Mouse (Mus musculus): ENCODE results near the gene Katnal1.
A peak's percentile ranks its signal among the peaks of the same experiment; 100 is the strongest.

Katnal1 gene

DNA sequence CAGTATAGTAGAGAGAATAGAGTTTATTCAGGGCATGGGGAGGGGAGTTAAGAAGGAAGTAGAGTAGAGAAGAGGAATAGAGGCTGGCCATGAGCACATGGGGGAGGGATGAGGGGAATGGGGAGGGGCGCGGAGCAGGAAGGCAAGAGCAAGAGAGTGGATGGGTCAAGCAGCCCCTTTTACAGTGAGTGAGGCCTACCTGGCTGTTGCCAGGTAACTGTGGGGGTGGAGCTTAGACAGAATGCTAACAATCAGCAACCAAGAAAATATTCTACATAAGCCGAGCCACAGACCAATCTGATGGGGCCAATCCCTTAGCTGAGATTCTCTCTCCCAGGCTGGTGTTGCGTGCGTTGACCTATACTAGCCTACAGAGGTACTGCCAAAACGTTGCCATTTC, 26.5 kb upstream of the Katnal1 start:
- DNase-seq (ENCODE audit: extremely low read depth, insufficient read length, low spot score): no peak

DNA sequence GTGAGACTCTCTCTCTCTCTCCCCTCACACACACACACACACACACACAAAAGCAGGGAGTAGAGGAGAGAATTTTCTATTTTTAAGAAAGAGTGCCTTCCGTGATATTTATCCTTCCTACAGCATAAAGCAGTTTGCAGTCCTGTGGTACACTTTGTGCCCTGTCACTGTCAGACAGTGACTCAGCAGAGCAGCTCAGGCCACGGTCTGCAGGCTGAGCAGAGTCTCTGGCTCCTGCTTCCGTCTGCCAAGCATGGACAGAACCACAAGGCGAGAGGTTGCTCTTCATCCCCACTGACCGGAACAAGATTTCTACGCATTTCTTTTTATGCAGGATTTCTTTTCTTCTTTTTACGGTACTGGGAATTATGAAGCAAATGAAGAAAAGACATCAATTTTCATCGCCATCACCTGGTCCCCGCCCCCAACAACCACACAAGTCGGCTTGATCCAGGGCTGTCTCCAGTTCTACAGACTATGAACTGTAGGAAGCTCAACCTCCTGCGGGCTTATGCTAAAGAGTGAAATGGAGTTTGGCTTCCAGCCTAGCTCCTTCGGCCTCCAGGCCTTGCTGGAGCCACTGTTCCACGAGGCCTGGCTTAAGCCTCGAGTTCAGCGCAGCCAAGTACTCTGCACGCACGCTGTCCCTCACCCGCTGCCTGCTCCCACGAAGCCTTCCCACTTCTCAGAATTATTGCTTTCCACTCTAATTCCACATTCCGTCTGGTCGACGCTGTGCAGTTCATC, 25.4 kb upstream of the Katnal1 start:
- DNase-seq (ENCODE audit: extremely low read depth, insufficient read length, low spot score): peak; percentile 61

DNA sequence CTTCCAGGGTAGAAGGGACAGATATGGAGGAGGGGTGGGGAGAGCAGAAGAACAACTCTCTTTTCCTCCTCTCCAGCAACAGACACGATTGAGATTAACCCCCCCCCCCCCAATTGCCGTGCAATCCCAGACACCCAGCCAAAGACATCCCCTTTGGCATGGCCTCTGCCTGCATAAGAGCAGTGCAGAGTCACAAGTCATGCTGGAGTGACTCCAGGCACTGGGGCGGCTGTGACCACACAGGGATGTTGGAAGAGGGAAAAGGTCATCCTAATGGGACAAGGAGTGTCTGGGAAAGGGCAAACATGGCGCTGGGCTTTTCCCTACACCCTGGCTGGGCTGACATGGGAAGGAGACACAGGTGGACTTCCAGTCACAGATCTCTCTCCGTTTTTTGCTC, 24.0 kb upstream of the Katnal1 start:
- DNase-seq (ENCODE audit: extremely low read depth, insufficient read length, low spot score): peak; percentile 88

DNA sequence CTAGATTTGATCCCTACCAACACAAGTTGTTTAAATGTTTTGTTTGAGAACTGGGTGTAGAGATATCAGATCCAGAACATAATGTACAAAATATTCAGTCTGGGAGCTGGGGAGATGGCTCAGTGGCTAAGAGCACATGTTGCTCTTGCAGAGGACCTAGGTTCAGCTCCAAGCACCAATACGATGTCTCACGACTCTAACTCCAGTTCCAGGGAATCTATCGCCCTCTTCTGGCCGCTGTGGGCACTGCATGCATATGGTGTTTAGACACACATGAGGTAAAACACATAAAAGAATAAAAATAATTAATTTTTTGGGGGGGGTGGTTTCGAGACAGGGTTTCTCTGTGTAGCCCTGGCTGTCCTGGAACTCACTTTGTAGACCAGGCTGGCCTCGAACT, 23.3 kb upstream of the Katnal1 start:
- DNase-seq (ENCODE audit: extremely low read depth, insufficient read length, low spot score): peak; percentile 42

DNA sequence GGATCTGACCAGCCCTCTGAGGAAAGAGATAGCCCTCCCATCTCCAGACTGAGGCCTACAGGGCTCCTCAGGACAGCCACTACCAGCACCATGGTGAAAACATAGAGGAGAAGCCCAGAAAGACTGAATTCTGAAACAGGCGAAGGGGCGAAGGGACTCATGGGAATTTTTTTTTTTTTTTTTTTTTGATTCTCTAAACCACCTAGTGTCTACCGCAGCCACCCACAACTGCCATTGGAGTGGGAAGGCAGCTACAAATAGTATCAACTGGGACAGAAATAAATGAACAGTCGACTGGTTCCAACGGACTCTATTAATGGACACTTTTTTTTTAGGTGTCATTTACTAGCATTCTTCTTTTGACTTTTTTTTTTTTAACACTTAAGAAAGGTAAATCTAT, 22.2 kb upstream of the Katnal1 start:
- no peak for DNase-seq (ENCODE audit: extremely low read depth, insufficient read length, low spot score)

DNA sequence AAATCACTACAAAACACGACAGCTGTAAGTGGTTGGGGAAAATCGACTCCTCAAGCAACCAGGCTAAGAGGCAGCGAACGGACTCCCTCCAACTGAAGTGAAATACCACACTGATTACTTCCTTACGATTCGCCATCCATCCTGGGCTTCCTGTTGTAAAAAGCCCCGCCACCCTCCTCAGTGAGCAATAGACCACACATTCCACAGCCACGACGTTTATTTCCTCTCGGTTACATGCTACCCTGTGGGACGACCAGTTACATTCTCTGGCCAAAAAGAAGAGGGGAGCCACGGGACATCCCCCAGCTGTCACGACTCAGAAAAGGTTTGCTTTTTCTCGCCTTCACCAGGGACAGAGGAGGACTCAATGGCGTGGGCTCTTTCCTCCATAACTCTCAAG, 20.9 kb upstream of the Katnal1 start:
- peak; percentile 77 for DNase-seq (ENCODE audit: extremely low read depth, insufficient read length, low spot score)

DNA sequence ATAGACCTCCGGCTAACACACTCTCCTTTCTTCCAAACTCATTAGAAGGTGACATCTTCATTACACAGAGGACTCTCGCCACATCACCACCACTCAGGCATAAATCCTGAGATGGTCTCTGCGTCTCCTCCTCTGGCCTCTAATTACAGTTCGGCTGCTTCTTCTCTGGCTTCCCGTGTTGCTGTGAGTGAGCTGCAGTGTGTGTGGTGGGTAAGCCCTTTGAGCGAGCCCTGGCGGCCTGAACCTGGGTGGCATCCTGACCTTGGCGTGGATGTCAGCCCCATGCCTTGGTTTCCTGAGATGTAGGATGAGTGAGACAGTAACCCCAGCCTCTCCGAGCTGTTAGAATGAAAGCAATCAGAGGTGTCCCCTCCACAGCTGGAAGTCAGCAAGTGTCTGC, 19.5 kb upstream of the Katnal1 start:
- DNase-seq (ENCODE audit: extremely low read depth, insufficient read length, low spot score): no peak

DNA sequence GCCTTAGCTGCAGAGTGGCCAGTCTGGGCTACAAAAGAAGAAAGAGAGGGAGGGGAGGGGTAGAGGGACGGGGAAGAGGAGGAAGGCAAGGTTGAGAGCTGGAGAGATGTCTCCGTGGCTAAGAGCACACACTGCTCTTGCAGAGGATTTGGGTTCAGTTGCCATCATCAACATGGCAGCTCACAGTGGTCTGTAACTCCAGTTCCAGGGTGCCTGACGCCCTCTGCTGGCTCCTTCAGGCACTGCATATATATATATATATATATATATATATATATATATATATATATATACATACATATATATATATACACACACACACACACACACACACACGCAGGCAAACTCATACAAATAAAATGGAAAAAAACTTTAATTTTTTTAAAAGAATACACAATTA, 18.3 kb upstream of the Katnal1 start:
- no peak for DNase-seq (ENCODE audit: extremely low read depth, insufficient read length, low spot score)

DNA sequence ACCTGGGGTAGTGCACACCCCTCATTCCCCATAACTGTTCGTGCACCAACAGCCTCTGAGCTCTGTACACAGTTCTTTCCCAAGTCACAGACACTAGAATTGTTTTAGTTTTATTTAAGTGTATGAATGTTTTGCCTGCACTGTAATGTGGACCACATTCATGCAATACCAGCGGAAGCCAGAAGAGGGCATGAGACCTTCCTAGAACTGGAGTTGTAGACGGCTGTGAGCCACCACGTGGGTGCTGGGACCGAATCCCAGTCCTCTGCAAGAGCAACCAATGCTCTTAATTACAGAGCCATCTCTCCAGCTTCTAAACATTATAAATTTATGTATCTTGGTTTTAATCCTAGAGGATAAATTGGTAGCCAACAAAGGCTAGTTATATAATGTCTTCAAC, 17.7 kb upstream of the Katnal1 start:
- DNase-seq (ENCODE audit: extremely low read depth, insufficient read length, low spot score): no peak

DNA sequence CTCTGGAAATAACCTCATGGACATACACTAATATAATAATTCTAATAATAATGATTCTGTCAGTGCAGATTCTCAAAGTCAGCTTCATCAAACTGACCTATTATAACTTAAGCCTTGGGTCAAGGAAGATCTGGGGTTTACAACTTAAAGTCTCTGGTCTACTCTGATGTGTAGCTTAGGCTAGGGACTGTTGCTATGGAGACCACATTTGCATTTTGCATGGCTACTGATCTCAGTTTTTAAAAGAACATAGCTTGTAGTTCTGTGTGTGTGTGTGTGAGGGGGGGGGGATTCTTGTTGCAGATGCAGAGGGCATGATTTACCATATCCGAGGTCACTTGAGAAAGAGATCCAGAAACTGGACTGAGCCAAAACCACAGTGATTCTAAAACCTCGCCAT, 16.6 kb upstream of the Katnal1 start:
- no peak for DNase-seq (ENCODE audit: extremely low read depth, insufficient read length, low spot score)

DNA sequence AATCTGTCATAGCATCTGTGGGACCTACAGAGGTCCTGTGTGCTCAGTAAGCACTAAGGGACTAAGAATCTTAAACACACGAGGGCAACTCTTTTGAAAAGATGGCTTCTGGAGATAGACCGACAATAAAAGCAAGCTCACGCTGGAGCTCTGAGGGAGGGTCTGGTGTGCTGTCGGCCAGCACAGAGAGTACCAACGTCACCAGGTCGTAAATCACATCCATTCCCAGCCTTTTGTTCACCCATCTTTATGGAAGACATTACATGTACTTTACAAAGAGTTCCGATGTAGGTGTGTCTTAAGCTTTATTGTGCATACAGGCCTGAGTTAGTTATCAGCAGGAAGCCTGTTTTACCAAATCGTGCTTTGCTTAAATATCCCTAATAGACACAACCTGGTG, 14.9 kb upstream of the Katnal1 start:
- no peak for DNase-seq (ENCODE audit: extremely low read depth, insufficient read length, low spot score)

DNA sequence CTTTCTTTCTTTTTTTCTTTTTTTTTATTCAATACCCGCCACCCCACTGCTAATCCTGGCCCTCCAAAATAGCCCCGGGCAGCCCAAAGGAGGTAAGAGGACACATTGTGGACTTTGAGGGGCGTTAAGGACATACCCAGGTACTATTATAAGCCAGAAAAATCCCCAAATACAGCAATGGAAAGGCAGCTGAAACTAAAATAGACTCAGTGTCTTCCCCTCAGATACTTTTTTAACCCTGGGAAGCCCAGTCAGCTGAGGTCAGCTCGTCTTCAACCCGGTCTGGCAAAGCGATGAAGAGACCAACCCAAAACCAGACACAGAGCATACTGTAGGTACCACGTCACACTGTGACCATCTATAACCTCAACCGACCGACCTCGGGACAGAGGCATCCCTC, 14.3 kb upstream of the Katnal1 start:
- no peak for DNase-seq (ENCODE audit: extremely low read depth, insufficient read length, low spot score)

DNA sequence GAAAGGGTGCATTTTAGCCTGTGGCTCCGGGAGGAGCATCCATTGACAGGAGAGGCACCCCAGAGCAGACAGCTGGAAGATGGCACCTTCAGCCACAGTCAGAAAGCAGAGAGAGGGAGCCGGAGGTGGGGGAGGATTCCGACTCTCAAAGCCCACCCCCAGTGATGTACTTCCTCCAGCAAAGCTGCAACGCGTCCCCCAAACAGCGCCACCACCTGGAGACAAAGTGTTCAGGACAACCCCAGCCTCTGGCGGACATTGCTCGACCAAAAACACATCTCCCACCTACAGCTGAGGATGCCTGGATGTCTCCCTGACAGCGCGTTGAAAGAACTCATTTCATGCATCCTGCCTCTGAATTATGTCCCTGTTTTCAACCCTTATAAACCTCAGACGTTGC, 13.8 kb upstream of the Katnal1 start:
- no peak for DNase-seq (ENCODE audit: extremely low read depth, insufficient read length, low spot score)

DNA sequence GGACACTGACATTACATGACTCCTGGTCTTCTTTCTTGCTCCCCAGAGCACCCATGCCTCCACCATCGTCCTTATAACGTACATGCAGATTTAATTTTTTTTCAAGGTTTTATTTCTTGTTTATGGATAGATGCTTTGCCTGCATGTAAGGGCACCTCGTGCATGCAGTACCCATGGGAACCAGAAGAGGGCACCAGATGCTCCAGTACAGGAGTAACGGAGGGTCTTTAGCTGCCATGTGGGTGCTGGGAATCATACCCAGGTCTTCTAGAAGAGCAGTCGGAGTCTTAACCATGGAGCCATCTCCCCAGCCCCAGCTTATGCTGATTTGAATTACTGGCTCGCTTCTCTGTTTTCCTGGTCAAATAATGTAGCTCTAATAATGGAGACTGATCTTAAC, 13.2 kb upstream of the Katnal1 start:
- DNase-seq (ENCODE audit: extremely low read depth, insufficient read length, low spot score): no peak

DNA sequence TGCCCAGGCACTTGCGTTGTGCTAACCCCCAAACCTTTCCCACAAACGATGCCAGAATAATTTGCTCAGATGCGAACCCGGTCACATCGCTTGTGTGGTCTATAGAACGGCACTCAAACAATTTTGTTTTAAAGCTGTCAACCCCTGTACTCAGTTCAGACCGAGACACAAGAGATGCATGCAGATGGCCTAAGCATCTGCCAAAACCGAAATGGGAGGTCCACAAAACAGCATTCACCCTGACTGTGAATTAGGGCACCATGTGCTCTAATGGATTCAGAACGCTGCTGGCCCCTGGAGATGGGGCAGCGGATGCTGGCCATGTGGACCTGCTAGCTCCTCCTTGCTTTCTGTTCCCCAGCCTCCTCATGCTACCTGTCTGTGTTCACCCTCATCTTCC, 12.7 kb upstream of the Katnal1 start:
- no peak for DNase-seq (ENCODE audit: extremely low read depth, insufficient read length, low spot score)

DNA sequence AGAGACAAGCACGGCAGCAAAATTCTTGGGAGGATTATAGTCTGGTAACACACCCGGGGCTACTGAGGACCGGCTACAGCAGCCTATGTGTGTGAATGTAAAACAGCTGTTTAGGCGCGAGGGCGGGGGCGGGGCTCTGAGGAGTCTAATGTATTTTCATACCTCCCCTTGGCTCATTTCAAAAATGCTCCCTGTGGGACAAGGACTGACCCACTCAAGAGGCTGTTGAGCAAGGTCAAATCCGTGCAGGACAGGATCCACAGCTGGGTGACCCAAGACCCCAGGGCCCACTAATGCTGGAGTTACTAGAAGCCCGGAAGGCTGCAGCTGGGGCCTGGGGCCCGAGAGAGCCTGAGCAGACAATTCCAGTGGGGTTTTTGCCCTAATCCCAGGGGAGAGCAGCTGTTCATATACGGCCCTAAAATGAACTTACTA, 10.8 kb upstream of the Katnal1 start:
- DNase-seq (ENCODE audit: extremely low read depth, insufficient read length, low spot score): no peak

DNA sequence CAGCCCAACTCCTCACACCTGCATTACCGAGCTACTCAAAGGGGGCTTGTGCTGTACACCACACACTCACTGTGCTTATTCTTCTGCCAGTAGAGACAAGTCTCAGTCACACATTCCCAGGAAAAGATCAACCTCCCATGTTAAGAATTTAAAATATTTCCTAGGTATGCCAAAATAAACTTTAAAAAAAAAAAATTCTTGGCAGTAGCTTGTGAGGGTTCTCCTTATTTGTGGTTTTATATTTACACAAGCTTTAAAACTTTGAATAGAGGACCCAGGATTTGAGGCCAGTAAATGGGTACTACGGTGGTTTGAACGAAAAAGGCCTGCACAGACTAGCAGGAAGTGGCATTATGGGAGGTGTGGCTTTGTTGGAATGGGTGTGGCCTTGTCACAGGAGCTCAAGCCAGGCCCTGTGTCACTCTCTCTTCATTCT, 7.4 kb upstream of the Katnal1 start:
- peak; percentile 81 for DNase-seq (ENCODE audit: extremely low read depth, insufficient read length, low spot score)

DNA sequence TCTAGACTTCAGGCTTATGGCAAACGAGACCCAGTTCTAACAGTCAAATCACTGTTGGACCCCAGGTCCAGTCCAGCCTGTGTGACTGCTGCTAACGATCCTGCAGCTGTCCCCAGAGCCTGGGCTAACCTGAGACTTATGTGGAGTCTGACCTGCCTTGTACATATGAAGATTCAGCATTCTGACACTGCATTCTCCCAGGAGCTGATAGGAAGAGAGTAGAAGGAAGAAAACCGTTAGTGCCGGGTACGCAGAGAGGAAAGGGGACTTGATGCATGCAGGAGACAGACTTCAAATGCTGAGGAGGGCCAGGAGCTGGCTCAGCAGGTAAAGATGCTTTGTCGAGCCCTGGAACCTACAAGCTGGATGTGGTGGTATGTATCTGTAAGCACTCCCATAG, 6.8 kb upstream of the Katnal1 start:
- no peak for DNase-seq (ENCODE audit: extremely low read depth, insufficient read length, low spot score)

DNA sequence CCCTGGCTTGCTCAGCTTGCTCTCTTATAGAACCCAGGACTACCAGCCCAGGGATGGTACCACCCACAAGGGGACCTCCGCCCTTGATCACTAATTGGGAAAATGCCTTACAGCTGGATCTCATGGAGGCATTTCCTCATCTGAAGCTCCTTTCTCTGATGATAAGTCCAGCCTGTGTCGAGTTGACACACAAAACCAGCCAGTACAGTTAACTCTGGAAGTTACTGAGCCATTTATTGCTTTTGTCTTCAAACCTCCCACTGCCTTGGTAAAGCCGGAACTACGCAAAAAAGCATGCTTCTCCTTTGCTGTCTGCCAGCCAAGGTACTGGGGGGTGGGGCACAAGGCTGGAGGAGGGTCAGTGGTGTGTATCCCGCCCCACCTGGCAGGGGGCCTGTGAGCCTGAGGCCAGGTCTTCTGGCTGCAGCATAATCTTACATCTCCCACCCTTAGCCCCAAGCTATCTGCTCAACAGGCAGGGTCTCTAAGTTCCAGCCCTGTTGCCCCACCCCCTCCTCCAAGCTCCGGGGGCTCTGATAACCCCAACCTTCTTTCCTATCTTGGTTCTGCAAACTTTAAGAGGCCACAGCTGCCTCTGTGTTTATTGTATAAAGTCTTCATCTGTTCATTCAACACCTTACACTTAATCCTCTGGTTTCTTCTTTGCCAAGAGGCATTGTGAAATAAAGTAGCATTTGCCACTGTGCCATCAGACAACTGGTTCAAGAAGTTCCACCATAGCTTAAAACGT, 6.1 kb upstream of the Katnal1 start:
- DNase-seq (ENCODE audit: extremely low read depth, insufficient read length, low spot score): no peak

DNA sequence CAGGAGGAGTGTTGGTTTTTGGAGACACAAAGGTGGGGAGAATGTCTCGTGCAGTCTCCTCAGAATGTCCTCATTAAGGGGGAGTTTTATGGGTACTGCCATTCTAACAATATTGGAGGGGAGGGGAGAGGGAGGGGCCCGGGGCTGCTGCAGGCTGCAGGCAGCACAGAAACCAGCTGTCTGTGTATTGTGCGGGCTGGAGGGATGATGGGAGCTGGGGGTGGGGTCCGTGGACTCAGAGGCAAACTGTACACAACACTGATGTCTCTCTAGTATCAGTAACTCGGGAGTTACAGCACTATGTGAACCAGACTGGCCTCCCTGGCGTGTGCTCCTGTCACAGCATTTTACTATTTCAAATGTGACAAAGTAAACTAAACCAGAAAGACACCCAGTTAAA, 5.3 kb upstream of the Katnal1 start:
- DNase-seq (ENCODE audit: extremely low read depth, insufficient read length, low spot score): no peak

DNA sequence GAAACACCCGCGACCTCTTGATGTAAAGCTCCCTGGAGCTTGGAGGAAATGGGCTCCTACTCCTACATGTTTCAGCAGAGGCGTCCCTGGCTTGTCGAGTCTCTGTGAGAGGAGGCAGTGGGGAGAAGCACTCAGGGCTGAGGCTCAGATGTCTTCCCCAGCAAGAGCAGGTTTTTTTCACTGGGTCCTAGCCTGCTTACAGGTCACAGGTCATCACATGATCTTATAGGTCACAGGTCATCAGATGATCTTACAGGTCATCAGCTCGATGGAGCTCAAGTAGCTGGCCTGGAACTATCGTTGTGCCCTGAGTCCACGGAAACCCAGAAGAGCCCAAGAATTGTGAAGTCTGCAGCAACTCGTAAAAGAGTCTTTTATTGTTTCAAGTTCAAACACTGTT, 4.6 kb upstream of the Katnal1 start:
- DNase-seq (ENCODE audit: extremely low read depth, insufficient read length, low spot score): no peak

DNA sequence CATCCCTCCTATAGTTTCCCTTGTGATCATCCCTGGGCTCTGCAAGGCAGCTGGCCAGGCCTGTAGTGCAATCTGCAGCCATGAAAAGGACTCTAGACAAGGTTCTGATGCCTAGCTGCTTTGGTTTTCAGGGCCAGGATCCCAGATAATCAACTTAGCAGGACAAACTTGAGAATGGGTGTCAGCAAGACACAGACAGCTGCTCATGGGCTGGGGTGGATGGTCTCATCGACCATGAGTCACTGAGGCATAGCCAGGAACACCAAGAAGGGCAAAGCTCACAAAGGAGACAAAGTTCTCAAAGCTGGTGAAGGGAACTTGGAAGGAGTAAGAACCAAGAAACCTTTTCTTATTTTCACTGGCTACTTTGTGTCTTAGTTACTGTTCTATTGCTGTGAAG, 2.2 kb upstream of the Katnal1 start:
- DNase-seq (ENCODE audit: extremely low read depth, insufficient read length, low spot score): no peak

Data from 3134 (cell line).